16 mouse cellular contexts compared by ENCODE assay signal in genomic region chr17:75093563-75093962, GRCm38 (mm10).
"Had no signal": no experiment of that assay in that cellular context is flagged by ENCODE, and none has a peak within 500 bp of the region (broad histone marks: within the 10 kb centered on the region; RNA-seq: fewer than 3 reads in every experiment).

No protein-coding gene starts in this region.

- H3K4me1 ChIP-seq: neural tube, embryonic 13.5 days; stomach, embryonic 15.5 days had no signal

- H3K27ac ChIP-seq: neural tube, embryonic 13.5 days; neural tube, embryonic 15.5 days; stomach, embryonic 15.5 days; stomach, postnatal 0 days had no signal

- H3K9me3 ChIP-seq: neural tube, embryonic 13.5 days; neural tube, embryonic 15.5 days; stomach, embryonic 15.5 days had no signal

- H3K4me3 ChIP-seq: neural tube, embryonic 13.5 days; neural tube, embryonic 15.5 days; stomach, embryonic 15.5 days had no signal

- DNase-seq: retina, postnatal 1 day; right cerebral cortex, adult 18-20 months; right cerebral cortex, postnatal 14 days; right cerebral cortex, postnatal 25 days; right cerebral cortex, postnatal 4 days; spleen, adult 18-20 months; thymus, adult 18-20 months; thymus, adult 2 months; thymus, postnatal 14 days; thymus, postnatal 25 days; thymus, postnatal 36 days; thymus, postnatal 4 days had no signal

- H3K9ac ChIP-seq: neural tube, embryonic 13.5 days; neural tube, embryonic 15.5 days; stomach, embryonic 15.5 days had no signal

- H3K36me3 ChIP-seq: neural tube, embryonic 13.5 days; neural tube, embryonic 15.5 days; stomach, embryonic 15.5 days had no signal

- H3K4me2 ChIP-seq: neural tube, embryonic 13.5 days; neural tube, embryonic 15.5 days; stomach, embryonic 15.5 days had no signal

- H3K27me3 ChIP-seq: neural tube, embryonic 13.5 days; neural tube, embryonic 15.5 days; stomach, embryonic 15.5 days had no signal
